Mouse (Mus musculus) bone marrow, adult 2 months (tissue): ENCODE results near the gene Ssbp3. TPM values are rescaled to one million over a fixed set of nuclear protein-coding genes. Genes with fewer than 3 reads are reported as not detected.

Experiments used
- H3K27ac ChIP-seq: fragments of 200-500 bp; 2 replicates; pipeline ENCODE4 v1.5.1; 2012; ENCODE audit warnings: low read depth, mild to moderate bottlenecking, control low read depth, inconsistent platforms, low read length; ENCODE audit not compliant: control insufficient read depth, poor library complexity, insufficient read depth
- H3K4me1 ChIP-seq: fragments of 200-500 bp; 2 replicates; pipeline ENCODE4 v1.6.1; 2011; ENCODE audit warnings: low read length; ENCODE audit not compliant: control insufficient read depth, insufficient read depth
- H3K4me3 ChIP-seq: fragments of 200-500 bp; replicated peaks from 2 replicates; pipeline ENCODE3; 2011; ENCODE audit warnings: mild to moderate bottlenecking, low read depth, low read length, control low read depth; ENCODE audit not compliant: control insufficient read depth
- CTCF ChIP-seq: fragments of 200-500 bp; IDR thresholded peaks from 2 replicates; pipeline ENCODE4 v1.5.1; 2011; ENCODE audit warnings: low read length, control low read depth; ENCODE audit not compliant: control insufficient read depth, insufficient read depth
- POLR2A ChIP-seq: fragments of 200-500 bp; IDR thresholded peaks from 2 replicates; pipeline ENCODE4 v1.6.1; 2011; ENCODE audit warnings: low read depth, mild to moderate bottlenecking, control low read depth, low read length, borderline replicate concordance; ENCODE audit not compliant: control insufficient read depth
- WGBS: fragments of 180-500 bp; shearing (Covaris S2); methylation state at CpG from one replicate; pipeline ENCODE4 v1.1.7; 2018; 5-methylcytosine and 5-hydroxymethylcytosine counted together
- polyA plus RNA-seq: library from polyadenylated mRNA; stranded (reverse); fragments of >200 nt; gene quantifications from 2 replicates; pipeline ENCODE4 v1.2.4, GENCODE M21; 2011; ENCODE audit warnings: low replicate concordance; ENCODE audit not compliant: missing spikeins, insufficient read depth, insufficient read length

The Ssbp3 gene
- polyA plus RNA-seq, 1 experiment: 84.3 TPM

GRCm38 (mm10) chr4:106933813-106934482, 23.4 kb downstream of the Ssbp3 start:
- Histone ChIP-seq H3K27ac (no peak overlapping the region), H3K4me1 (peaks cover 3% of the 10 kb centered on the region), H3K4me3 (no peak overlapping the region)
- WGBS: 75% methylated on average over 9 of the region's 9 CpGs
- TF ChIP-seq POLR2A (no peak), CTCF (no peak)

- peaks cover 3% of the 10 kb centered on the region for H3K4me1 ChIP-seq
- no peak overlapping the region for H3K27ac ChIP-seq
- TF ChIP-seq CTCF (no peak), POLR2A (no peak)
- H3K4me3 ChIP-seq: no peak overlapping the region
- 31% methylated on average over 12 of the region's 12 CpGs for whole genome bisulfite sequencing
Observed at GRCm38 (mm10) chr4:106934931-106935582, 24.6 kb downstream of the Ssbp3 start.

- Histone ChIP-seq H3K27ac (no peak overlapping the region), H3K4me3 (no peak overlapping the region), H3K4me1 (peaks cover 3% of the 10 kb centered on the region)
- no peak for TF ChIP-seq POLR2A
- no peak for TF ChIP-seq CTCF
- 28% methylated on average over 2 of the region's 2 CpGs for WGBS
Observed at GRCm38 (mm10) chr4:106935583-106935935, 25.1 kb downstream of the Ssbp3 start.

DNA sequence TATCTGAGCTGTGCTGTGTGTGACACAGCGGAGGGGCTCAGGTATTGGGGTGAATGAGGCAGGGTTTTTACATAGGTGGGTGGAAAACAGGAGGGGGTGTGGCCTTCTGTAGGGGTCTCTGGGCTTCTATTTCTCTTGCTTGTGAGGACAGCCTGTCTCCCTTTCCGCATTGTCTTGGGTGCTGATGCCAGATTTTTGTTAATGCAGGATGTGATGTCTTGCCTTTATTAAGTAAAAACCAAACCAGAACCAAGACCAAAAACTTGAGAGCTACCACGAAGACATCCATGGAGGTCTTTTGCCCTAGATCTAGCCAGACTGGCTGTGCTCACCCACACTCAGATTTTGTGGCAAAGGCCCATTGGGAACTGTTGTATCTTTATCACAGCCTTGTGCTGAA, 25.5 kb downstream of the Ssbp3 start:
- no peak overlapping the region for H3K27ac ChIP-seq

GRCm38 (mm10) chr4:106936741-106937140, 26.2 kb downstream of the Ssbp3 start:
- H3K4me3 ChIP-seq: no peak overlapping the region
- no peak overlapping the region for H3K27ac ChIP-seq
- peaks cover 3% of the 10 kb centered on the region for H3K4me1 ChIP-seq
- 83% methylated on average over 8 of the region's 8 CpGs for WGBS
- TF ChIP-seq POLR2A: no peak
- TF ChIP-seq CTCF: no peak

More for the DNA sequence above, 25.5 kb downstream of the Ssbp3 start:
- Histone ChIP-seq H3K4me3 (no peak overlapping the region), H3K4me1 (peaks cover 3% of the 10 kb centered on the region)
- WGBS: 78% methylated on average over 3 of the region's 3 CpGs
- TF ChIP-seq POLR2A (no peak), CTCF (no peak)

- TF ChIP-seq POLR2A (no peak), CTCF (no peak)
- 82% methylated on average over 8 of the region's 8 CpGs for WGBS
- H3K27ac ChIP-seq: no peak overlapping the region
- no peak overlapping the region for H3K4me3 ChIP-seq
- H3K4me1 ChIP-seq: peaks cover 3% of the 10 kb centered on the region
Observed at GRCm38 (mm10) chr4:106938506-106939222, 28.2 kb downstream of the Ssbp3 start.

GRCm38 (mm10) chr4:106939223-106939918, 28.9 kb downstream of the Ssbp3 start:
- H3K27ac ChIP-seq: no peak overlapping the region
- H3K4me3 ChIP-seq: no peak overlapping the region
- WGBS: 60% methylated on average over 6 of the region's 6 CpGs
- peaks cover 3% of the 10 kb centered on the region for H3K4me1 ChIP-seq
- TF ChIP-seq CTCF: no peak
- TF ChIP-seq POLR2A: no peak

DNA sequence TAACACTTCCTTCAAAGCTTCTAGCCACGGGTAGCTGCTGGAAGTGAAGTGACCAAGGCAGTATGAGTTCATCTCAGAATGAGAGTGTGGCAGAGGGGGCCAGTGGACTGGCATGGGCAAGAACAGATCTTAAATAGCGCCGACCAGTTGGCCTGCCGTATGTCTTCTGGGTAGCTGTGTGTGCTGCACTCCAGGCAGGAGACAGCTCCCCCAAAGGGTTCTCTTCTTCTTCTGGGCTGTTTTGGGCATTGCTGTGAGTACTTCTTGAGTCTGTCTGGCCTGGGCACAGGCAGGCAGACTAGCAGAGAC, 29.4 kb downstream of the Ssbp3 start:
- TF ChIP-seq CTCF (no peak), POLR2A (no peak)

More for the DNA sequence above, 29.4 kb downstream of the Ssbp3 start:
- peaks cover 3% of the 10 kb centered on the region for H3K4me1 ChIP-seq
- WGBS: 51% methylated on average over 4 of the region's 4 CpGs
- H3K4me3 ChIP-seq: no peak overlapping the region
- no peak overlapping the region for H3K27ac ChIP-seq
